Mouse (Mus musculus) intestine, postnatal 0 days (tissue): ENCODE data around the gene Nfkbie. TPM values are rescaled to one million over a fixed set of nuclear protein-coding genes. Genes with fewer than 3 reads are reported as not detected.

ENCODE experiments used
- ATAC-seq: fragments of 200-750 bp; cut with Nextera tagmentation; 2 replicates; pipeline ENCODE4 v1.8.0; 2017; ENCODE audit warnings: mild to moderate bottlenecking, moderate TSS enrichment, moderate library complexity
- H3K27ac ChIP-seq: fragments of 300-500 bp; sonication (generic); 2 replicates; pipeline ENCODE4 v1.5.1; 2014; ENCODE audit warnings: mild to moderate bottlenecking, low read depth, low read length, moderate library complexity
- H3K27me3 ChIP-seq: fragments of 300-500 bp; sonication (generic); replicated peaks from 2 replicates; pipeline ENCODE4 v1.6.1; 2014; ENCODE audit warnings: low read length, mixed read lengths; ENCODE audit not compliant: control insufficient read depth, insufficient read depth
- H3K36me3 ChIP-seq: fragments of 300-500 bp; sonication (generic); 2 replicates; pipeline ENCODE4 v1.6.1; 2014; ENCODE audit warnings: mild to moderate bottlenecking, moderate library complexity; ENCODE audit not compliant: control insufficient read depth, insufficient read depth
- H3K4me1 ChIP-seq: fragments of 300-500 bp; sonication (generic); replicated peaks from 2 replicates; pipeline ENCODE4 v1.6.1; 2014; ENCODE audit warnings: antibody characterized with exemption, low read length, mixed read lengths; ENCODE audit not compliant: control insufficient read depth, insufficient read depth
- H3K4me2 ChIP-seq: fragments of 300-500 bp; sonication (generic); replicated peaks from 2 replicates; pipeline ENCODE4 v1.6.1; 2014; ENCODE audit warnings: low read depth, mild to moderate bottlenecking, moderate library complexity
- H3K4me3 ChIP-seq: fragments of 300-500 bp; sonication (generic); 2 replicates; pipeline ENCODE4 v1.5.1; 2014; ENCODE audit warnings: low read depth, low read length
- H3K9ac ChIP-seq: fragments of 300-500 bp; sonication (generic); 2 replicates; pipeline ENCODE4 v1.6.1; 2014; ENCODE audit warnings: mild to moderate bottlenecking, low read depth, low read length
- H3K9me3 ChIP-seq: fragments of 300-500 bp; sonication (generic); 2 replicates; pipeline ENCODE4 v1.6.1; 2016; ENCODE audit warnings: mixed run types; ENCODE audit not compliant: control insufficient read depth
- CTCF ChIP-seq: sonication (generic); IDR thresholded peaks from 2 replicates; pipeline ENCODE4 v1.5.1; 2016; ENCODE audit warnings: low read depth, mild to moderate bottlenecking, control low read depth, antibody characterized with exemption, moderate library complexity
- WGBS: fragments of 180-500 bp; shearing (Covaris S2); extraction: QIAGEN DNeasy Blood & Tissue Kit; methylation state at CpG from one replicate; pipeline ENCODE4 v1.1.7; 2014; 5-methylcytosine and 5-hydroxymethylcytosine counted together
- polyA plus RNA-seq: library from polyadenylated mRNA; unstranded; fragments of >200 nt; fragmentation: Nextera tagmentation; extraction: Ambion mirVana; gene quantifications from 2 replicates; pipeline ENCODE4 v1.2.1, GENCODE M21; 2015

The Nfkbie gene
- polyA plus RNA-seq, 1 experiment from 2014 or later = 4.0 TPM

GRCm38 (mm10) chr17:45523263-45523662 is 32.2 kb upstream of the Nfkbie start, which contains the start of gene Tcte1:
Tcte1 (plus strand) TSS chr17:45523434.
- no peak for TF ChIP-seq CTCF
- peaks cover 6% of the 10 kb centered on the region; the same call in 1 of the 2 replicates for H3K36me3 ChIP-seq
- H3K27ac ChIP-seq = no peak within 1 kb of the TSS
- no peak for ATAC-seq
- no peak within 1 kb of the TSS for H3K9ac ChIP-seq
- peak within 1 kb of the TSS; percentile 14 for H3K4me3 ChIP-seq
- H3K4me2 ChIP-seq = peak within 1 kb of the TSS; percentile 55
- H3K9me3 ChIP-seq = no peaks in the 10 kb centered on the region
- no peaks in the 10 kb centered on the region for H3K4me1 ChIP-seq
- H3K27me3 ChIP-seq = peaks cover 9% of the 10 kb centered on the region; the same call in 1 of the 2 replicates
- WGBS = under 1% methylated on average over 20 of the region's 21 CpGs

DNA sequence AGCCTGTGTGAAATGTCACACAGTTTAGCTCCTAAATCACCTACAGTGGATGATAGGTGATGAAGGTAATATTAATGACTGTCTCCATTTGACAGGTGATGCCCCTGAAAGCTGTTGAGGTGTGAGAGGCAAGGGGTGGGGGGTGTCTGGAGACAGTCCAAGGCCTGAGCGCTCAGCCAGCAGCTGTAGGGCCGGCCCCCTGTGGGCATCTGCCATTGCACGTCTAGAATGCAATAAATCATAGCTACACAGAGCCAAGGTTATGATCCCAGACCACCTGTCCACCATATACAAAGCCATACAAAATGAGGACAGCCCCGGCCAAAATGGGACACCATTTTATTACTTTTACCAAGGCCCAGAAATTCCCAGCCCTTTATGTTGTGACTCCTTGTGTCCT is 30.5 kb upstream of the Nfkbie start:
- no peak for ATAC-seq
- Histone ChIP-seq H3K4me2 (no peak overlapping the region), H3K36me3 (no peaks in the 10 kb centered on the region; the same call in 1 of the 2 replicates), H3K9me3 (no peaks in the 10 kb centered on the region), H3K4me1 (no peaks in the 10 kb centered on the region), H3K27ac (no peak overlapping the region), H3K9ac (no peak overlapping the region), H3K27me3 (peaks cover 19% of the 10 kb centered on the region), H3K4me3 (no peak overlapping the region)
- TF ChIP-seq CTCF = no peak
- WGBS = 61% methylated on average over 4 of the region's 4 CpGs

DNA sequence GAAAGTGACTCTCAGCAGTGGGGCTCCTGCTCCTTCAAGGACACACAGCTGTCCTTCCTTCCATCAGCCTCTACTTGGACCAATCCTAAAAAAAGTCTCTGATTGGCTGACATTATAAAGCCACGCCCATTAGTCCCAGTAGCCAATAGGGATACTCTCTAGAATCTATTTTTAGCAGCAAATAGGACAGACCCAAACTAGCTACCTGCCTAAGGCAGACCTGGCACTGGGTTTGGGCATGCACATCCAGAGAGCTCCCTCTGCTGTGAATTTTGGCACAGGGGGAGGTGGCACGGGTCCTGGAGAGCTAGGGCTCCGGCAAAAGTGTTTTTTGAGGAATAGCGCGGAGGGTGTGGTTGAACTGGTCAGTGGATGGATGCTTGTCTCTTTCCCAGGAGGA is 28.9 kb upstream of the Nfkbie start:
- Histone ChIP-seq H3K9me3 (no peaks in the 10 kb centered on the region), H3K27ac (no peak overlapping the region), H3K4me1 (no peaks in the 10 kb centered on the region), H3K9ac (no peak overlapping the region), H3K27me3 (peaks cover 28% of the 10 kb centered on the region), H3K4me2 (no peak overlapping the region), H3K36me3 (no peaks in the 10 kb centered on the region), H3K4me3 (no peak overlapping the region)
- 21% methylated on average over 5 of the region's 5 CpGs for WGBS
- TF ChIP-seq CTCF = no peak
- no peak for ATAC-seq

- 38% methylated on average over 13 of the region's 13 CpGs for WGBS
- no peak overlapping the region for H3K27ac ChIP-seq
- no peak overlapping the region for H3K9ac ChIP-seq
- no peak overlapping the region for H3K4me3 ChIP-seq
- no peaks in the 10 kb centered on the region for H3K4me1 ChIP-seq
- H3K27me3 ChIP-seq = peaks cover 40% of the 10 kb centered on the region
- H3K4me2 ChIP-seq = no peak overlapping the region
- TF ChIP-seq CTCF = no peak
- no peak for ATAC-seq
- H3K36me3 ChIP-seq = no peaks in the 10 kb centered on the region
- no peaks in the 10 kb centered on the region for H3K9me3 ChIP-seq
These were observed 25.1 kb upstream of the Nfkbie start for GRCm38 (mm10) chr17:45530346-45530782.

DNA sequence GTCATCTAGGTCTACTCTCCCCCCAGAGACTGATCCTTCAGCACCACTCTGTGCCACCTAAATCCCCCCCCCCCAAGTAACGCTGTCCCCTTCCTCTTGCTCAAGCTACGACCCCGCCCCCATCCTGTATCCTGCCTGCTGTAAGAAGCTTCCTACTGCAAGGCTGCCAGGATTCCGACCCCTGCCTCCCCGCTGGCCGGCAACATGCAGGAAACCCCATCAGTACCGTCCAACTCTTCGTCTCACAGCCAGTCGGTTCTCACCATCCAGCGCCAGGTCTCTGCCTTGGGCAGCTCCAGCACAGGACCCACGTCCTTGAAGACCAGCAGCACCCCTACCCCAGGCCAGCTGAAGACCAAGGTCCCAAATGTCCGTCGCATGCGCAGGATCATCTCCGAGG is 22.6 kb upstream of the Nfkbie start:
- no peak for ATAC-seq
- Histone ChIP-seq H3K9me3 (no peaks in the 10 kb centered on the region), H3K27ac (no peak overlapping the region), H3K4me2 (no peak overlapping the region), H3K4me1 (no peaks in the 10 kb centered on the region), H3K27me3 (peaks cover 50% of the 10 kb centered on the region), H3K4me3 (no peak overlapping the region), H3K9ac (no peak overlapping the region), H3K36me3 (no peaks in the 10 kb centered on the region)
- no peak for TF ChIP-seq CTCF
- WGBS = 48% methylated on average over 15 of the region's 15 CpGs

- Histone ChIP-seq H3K4me1 (no peaks in the 10 kb centered on the region), H3K9me3 (no peaks in the 10 kb centered on the region), H3K27ac (no peak overlapping the region), H3K4me3 (no peak overlapping the region), H3K27me3 (peaks cover 37% of the 10 kb centered on the region), H3K9ac (no peak overlapping the region), H3K36me3 (no peaks in the 10 kb centered on the region), H3K4me2 (no peak overlapping the region)
- TF ChIP-seq CTCF = no peak
- 14% methylated on average over 5 of the region's 5 CpGs for WGBS
- ATAC-seq = no peak
These were observed 19.2 kb upstream of the Nfkbie start for GRCm38 (mm10) chr17:45536264-45536663.

- H3K27me3 ChIP-seq = peaks cover 36% of the 10 kb centered on the region
- H3K4me3 ChIP-seq = no peak overlapping the region
- no peak overlapping the region for H3K9ac ChIP-seq
- H3K27ac ChIP-seq = no peak overlapping the region
- WGBS = 45% methylated on average over 4 of the region's 4 CpGs
- no peak for TF ChIP-seq CTCF
- H3K36me3 ChIP-seq = no peaks in the 10 kb centered on the region
- no peaks in the 10 kb centered on the region for H3K9me3 ChIP-seq
- ATAC-seq = no peak
- no peaks in the 10 kb centered on the region for H3K4me1 ChIP-seq
- no peak overlapping the region for H3K4me2 ChIP-seq
These were observed 17.1 kb upstream of the Nfkbie start for GRCm38 (mm10) chr17:45538394-45538793.
